Mouse (Mus musculus) bone marrow macrophage, adult 2 months (primary cell): ENCODE results near the gene Pnma1.

Experiments
- CTCF ChIP-seq: IDR thresholded peaks from 2 replicates; pipeline ENCODE4 v1.5.1; 2012; ENCODE audit warnings: low read depth, mild to moderate bottlenecking, low read length, moderate library complexity
- POLR2A ChIP-seq: IDR thresholded peaks from 2 replicates; pipeline ENCODE4 v1.6.1; 2012; ENCODE audit warnings: mild to moderate bottlenecking, low read depth, low read length, borderline replicate concordance

GRCm38 (mm10) chr12:84151911-84152310 is 3.6 kb upstream of the Pnma1 start:
- no peak for TF ChIP-seq CTCF
- TF ChIP-seq POLR2A: no peak
